33 mouse cellular contexts compared by ENCODE assay signal in the genomic region with DNA sequence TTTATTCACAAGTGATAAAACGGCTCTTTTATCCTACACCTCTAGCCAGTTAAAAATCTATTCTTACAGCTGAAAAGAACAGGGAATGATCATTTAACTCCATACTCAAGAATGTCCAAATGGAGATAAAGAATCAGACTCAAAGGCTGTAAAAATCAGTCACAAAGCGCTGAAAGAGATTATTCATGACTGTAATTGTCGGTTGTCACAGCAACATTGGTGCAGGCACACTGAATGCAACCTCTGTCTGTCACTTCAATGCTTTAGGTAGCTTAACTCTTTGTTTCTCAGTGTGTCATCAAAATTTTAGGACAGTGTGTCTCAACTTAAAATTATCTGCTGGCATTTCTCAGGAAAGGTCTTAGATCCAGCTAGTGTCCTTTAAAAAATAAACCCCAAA. TPM values are rescaled to one million over a fixed set of nuclear protein-coding genes. Genes with fewer than 3 reads are reported as not detected.
DNase-seq lines count a peak whose midpoint lies in the region; ATAC-seq and TF ChIP-seq lines count a peak whose summit lies in the region.
"Had no signal": no experiment of that assay in that cellular context is flagged by ENCODE, and none has a peak within 500 bp of the region (broad histone marks: within the 10 kb centered on the region; RNA-seq: fewer than 3 reads in every experiment).

No protein-coding gene starts in this region.

- TF ChIP-seq POLR2A in brain, embryonic 14.5 days (IDR thresholded peaks at IDR 0.05; ENCODE audit: borderline replicate concordance, extremely low read depth, insufficient read depth, insufficient read length, poor library complexity, severe bottlenecking) = no peak

- peak overlapping the region; percentile 52; the same call in 1 of the 2 replicates for H3K27ac ChIP-seq in forebrain, embryonic 13.5 days
- no peak overlapping the region for H3K27ac ChIP-seq in forebrain, embryonic 11.5 days (ENCODE audit: low read depth, low read length)
- peak overlapping the region; percentile 60 for H3K27ac ChIP-seq in forebrain, embryonic 16.5 days (ENCODE audit: low read length)
- H3K27ac ChIP-seq: embryonic facial prominence, embryonic 10.5 days; embryonic facial prominence, embryonic 13.5 days; gastrocnemius, adult 2 months; heart, embryonic 10.5 days; heart, embryonic 13.5 days; hindbrain, embryonic 15.5 days; intestine, embryonic 15.5 days had no signal

- WGBS in forebrain, embryonic 13.5 days = 14% methylated on average over 3 of the region's 3 CpGs
- 65% methylated on average over 3 of the region's 3 CpGs for WGBS in forebrain, embryonic 11.5 days
- WGBS in forebrain, embryonic 16.5 days = 18% methylated on average over 3 of the region's 3 CpGs

- intact Hi-C loops in gastrocnemius, postnatal 36 days (cut with DNase I) = no loop called here

- peak; percentile 42; the same call in 1 of the 2 replicates for ATAC-seq in forebrain, embryonic 13.5 days
- ATAC-seq in forebrain, embryonic 11.5 days (replicated peaks; ENCODE audit: low FRiP score) = no peak
- peak; percentile 37; the same call in 1 of the 2 replicates for ATAC-seq in forebrain, embryonic 16.5 days
- ATAC-seq: activated CD4-positive, CD25-positive, alpha-beta regulatory T cell, adult 4 months; intestine, embryonic 15.5 days had no signal

- no peaks in the 10 kb centered on the region for H3K27me3 ChIP-seq in forebrain, embryonic 13.5 days
- no peaks in the 10 kb centered on the region for H3K27me3 ChIP-seq in forebrain, embryonic 11.5 days (ENCODE audit: control insufficient read depth, insufficient read depth, low read length)
- no peaks in the 10 kb centered on the region for H3K27me3 ChIP-seq in forebrain, embryonic 16.5 days (replicated peaks; ENCODE audit: control insufficient read depth, insufficient read depth, low read length)
- H3K27me3 ChIP-seq: embryonic facial prominence, embryonic 13.5 days; hindbrain, embryonic 15.5 days; intestine, embryonic 15.5 days had no signal

- H3K4me2 ChIP-seq in forebrain, embryonic 13.5 days = no peak overlapping the region
- no peak overlapping the region for H3K4me2 ChIP-seq in forebrain, embryonic 11.5 days (ENCODE audit: low read depth, low read length, severe bottlenecking)
- H3K4me2 ChIP-seq in forebrain, embryonic 16.5 days (ENCODE audit: low read length) = no peak overlapping the region
- H3K4me2 ChIP-seq: embryonic facial prominence, embryonic 13.5 days; heart, embryonic 13.5 days; hindbrain, embryonic 15.5 days; intestine, embryonic 15.5 days had no signal

- no peaks in the 10 kb centered on the region for H3K9me3 ChIP-seq in forebrain, embryonic 13.5 days (replicated peaks)
- no peaks in the 10 kb centered on the region for H3K9me3 ChIP-seq in forebrain, embryonic 11.5 days (ENCODE audit: control insufficient read depth, low read length)
- no peaks in the 10 kb centered on the region for H3K9me3 ChIP-seq in forebrain, embryonic 16.5 days (ENCODE audit: control insufficient read depth, low read length)
- H3K9me3 ChIP-seq: embryonic facial prominence, embryonic 10.5 days; embryonic facial prominence, embryonic 13.5 days; heart, embryonic 10.5 days; heart, embryonic 13.5 days; hindbrain, embryonic 15.5 days; intestine, embryonic 15.5 days had no signal

- H3K4me3 ChIP-seq in forebrain, embryonic 13.5 days = no peak overlapping the region
- no peak overlapping the region for H3K4me3 ChIP-seq in forebrain, embryonic 11.5 days (ENCODE audit: low read depth, low read length)
- no peak overlapping the region for H3K4me3 ChIP-seq in forebrain, embryonic 16.5 days (replicated peaks; ENCODE audit: low read length)
- H3K4me3 ChIP-seq: embryonic facial prominence, embryonic 10.5 days; embryonic facial prominence, embryonic 13.5 days; erythroblast, embryonic 14.5 days; gastrocnemius, adult 2 months; heart, embryonic 10.5 days; heart, embryonic 13.5 days; hindbrain, embryonic 15.5 days; intestine, embryonic 15.5 days had no signal

- peak; percentile 8 for DNase-seq in embryo, embryonic 10 days (ENCODE audit: low spot score)
- DNase-seq in embryo, embryonic 11 days = no peak
- DNase-seq in forebrain, embryonic 11.5 days (ENCODE audit: low spot score) = no peak
- DNase-seq in brain, embryonic 14.5 days (ENCODE audit: low read depth) = peak; percentile 70
- no peak for DNase-seq in gastrocnemius, postnatal 36 days
- no peak for DNase-seq in adrenal gland, adult (ENCODE audit: inconsistent age in 2 of 2, low spot score in 1 of 2)
- DNase-seq: adrenal gland, postnatal 10 days; adrenal gland, postnatal 36 days; cerebellum, adult 11 months; cerebellum, adult 2 months; cerebellum, adult 9-11 months; cerebellum, postnatal 25 days; gastrocnemius, adult 2 months; gastrocnemius, postnatal 14 days; heart, adult 18-20 months; heart, postnatal 14 days; heart, postnatal 4 days; kidney, adult 11 months; kidney, adult 8-10 months had no signal

- peaks cover 28% of the 10 kb centered on the region for H3K4me1 ChIP-seq in forebrain, embryonic 13.5 days
- H3K4me1 ChIP-seq in forebrain, embryonic 11.5 days (replicated peaks; ENCODE audit: control insufficient read depth, insufficient read depth, low read length) = no peaks in the 10 kb centered on the region
- H3K4me1 ChIP-seq in forebrain, embryonic 16.5 days (replicated peaks; ENCODE audit: control insufficient read depth, insufficient read depth, low read length) = peaks cover 25% of the 10 kb centered on the region
- H3K4me1 ChIP-seq: embryonic facial prominence, embryonic 10.5 days; embryonic facial prominence, embryonic 13.5 days; intestine, embryonic 15.5 days had no signal

- no peak for TF ChIP-seq CTCF in brain, embryonic 14.5 days (IDR thresholded peaks at IDR 0.05; ENCODE audit: borderline replicate concordance, extremely low read depth, insufficient read depth, insufficient read length)

- peaks cover 5% of the 10 kb centered on the region; the same call in 1 of the 2 replicates for H3K36me3 ChIP-seq in forebrain, embryonic 13.5 days (ENCODE audit: poor library complexity, severe bottlenecking)
- H3K36me3 ChIP-seq in forebrain, embryonic 11.5 days (ENCODE audit: control insufficient read depth, insufficient read depth, low read length) = no peaks in the 10 kb centered on the region
- peaks cover 8% of the 10 kb centered on the region for H3K36me3 ChIP-seq in forebrain, embryonic 16.5 days (ENCODE audit: control insufficient read depth, insufficient read depth)
- H3K36me3 ChIP-seq: heart, embryonic 10.5 days had no signal

- H3K9ac ChIP-seq in forebrain, embryonic 13.5 days = no peak overlapping the region
- H3K9ac ChIP-seq in forebrain, embryonic 11.5 days (ENCODE audit: low read length) = no peak overlapping the region
- no peak overlapping the region for H3K9ac ChIP-seq in forebrain, embryonic 16.5 days (replicated peaks; ENCODE audit: low read depth, low read length)
- H3K9ac ChIP-seq: embryonic facial prominence, embryonic 13.5 days; heart, embryonic 13.5 days; hindbrain, embryonic 15.5 days; intestine, embryonic 15.5 days had no signal

RNA-seq across cellular contexts. Expression of gene Scgn, which starts 54.3 kb away (rescaled TPM):
- 2.1 and 2.6 TPM in 2 replicates for polyA plus RNA-seq in forebrain, embryonic 13.5 days (2015; fragmentation: Nextera tagmentation; extraction: Ambion mirVana)
- polyA plus RNA-seq in forebrain, embryonic 11.5 days (2014; fragmentation: Nextera tagmentation; extraction: Ambion mirVana) = 0.57 and 0.73 TPM in 2 replicates
- 1.3 and 1.7 TPM in 2 replicates for polyA plus RNA-seq in brain, embryonic 14.5 days (2012; rRNA removed)
- polyA plus RNA-seq in forebrain, embryonic 16.5 days (2015; fragmentation: Nextera tagmentation; extraction: Ambion mirVana) = 1.9 and 3.7 TPM in 2 replicates
- total RNA-seq in gastrocnemius, postnatal 36 days (2021) = not detected
- total RNA-seq: common myeloid progenitor, adult 5-6 weeks; ES-E14; gastrocnemius, adult 2 months; gastrocnemius, postnatal 14 days; heart, adult 18-20 months; heart, postnatal 14 days; heart, postnatal 4 days had no signal
- polyA plus RNA-seq: activated CD4-positive, CD25-positive, alpha-beta regulatory T cell, adult 4 months; embryonic facial prominence, embryonic 13.5 days; erythroblast, embryonic 14.5 days; gonadal fat pad, adult 2 months; heart, embryonic 13.5 days; heart, embryonic 16.5 days had no signal

Comparison
In these comparisons a context has a peak if more than half of its experiments do, and no peak if none do; other contexts are left out.
1. DNase-seq: peak in embryo, embryonic 10 days (single experiment) and brain, embryonic 14.5 days (single experiment); none in embryo, embryonic 11 days (single experiment), forebrain, embryonic 11.5 days (single experiment), gastrocnemius, postnatal 36 days (0 of 2) and adrenal gland, adult (0 of 2).